Mouse (Mus musculus): Measurements from ENCODE around the gene Gins2.

GRCm38 (mm10) chr8:120569939-120570715 lies 19.0 kb downstream of the Gins2 start:
- TF ChIP-seq CTCF (conservative IDR thresholded peaks at IDR 0.05; ENCODE audit: low read length) = peak; percentile 100
- no peak for TF ChIP-seq NANOG (IDR thresholded peaks at IDR 0.05; ENCODE audit: borderline replicate concordance, low read length)
- TF ChIP-seq POU5F1 (IDR thresholded peaks at IDR 0.05; ENCODE audit: borderline replicate concordance, low read length) = no peak

Data from E14TG2a.4 (cell line).